8 mouse cellular contexts compared by ENCODE assay signal in the genomic region with DNA sequence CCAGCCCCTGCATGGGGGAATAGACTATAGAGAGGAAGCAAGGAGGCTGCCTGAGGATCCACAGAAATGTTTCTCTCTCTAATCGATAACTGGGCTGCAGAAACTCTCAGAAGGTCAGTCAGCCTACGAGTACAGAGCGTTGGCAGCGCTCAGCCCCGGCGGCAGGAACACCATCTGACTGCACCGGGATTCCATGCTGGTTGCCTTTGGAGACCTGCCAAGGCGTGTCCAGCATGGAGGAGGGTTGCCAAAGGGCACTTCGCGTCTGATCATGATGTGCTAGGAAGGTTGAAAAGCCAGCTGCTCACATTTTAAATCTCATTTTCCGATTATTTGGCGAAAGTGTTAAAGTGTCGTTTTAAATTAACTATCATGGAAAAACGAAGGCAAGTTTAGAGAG. TPM values are rescaled to one million over a fixed set of nuclear protein-coding genes. Genes with fewer than 3 reads are reported as not detected.
DNase-seq lines count a peak whose midpoint lies in the region; ATAC-seq and TF ChIP-seq lines count a peak whose summit lies in the region.

No protein-coding gene starts in this region.

- H3K27ac ChIP-seq in layer of hippocampus, adult 2 months = peak overlapping the region; percentile 15; the same call in 1 of the 2 replicates

- peak; percentile 14 for DNase-seq in lung, adult 18-20 months
- DNase-seq in lung, postnatal 25 days (ENCODE audit: low spot score) = no peak
- DNase-seq in cerebellum, adult 11 months = peak; percentile 92
- peak; percentile 67 for DNase-seq in gastrocnemius, postnatal 25 days
- DNase-seq in layer of hippocampus, adult 2 months (ENCODE audit: low spot score in 2 of 2) = peak; percentile 37 to 61
- DNase-seq in spleen, adult 18-20 months = no peak

- TF ChIP-seq CTCF in layer of hippocampus, adult 2 months (conservative IDR thresholded peaks at IDR 0.05) = no peak

- H3K4me3 ChIP-seq in layer of hippocampus, adult 2 months = peak overlapping the region; percentile 33

- no peak for ATAC-seq in megakaryocyte, adult 5-6 weeks (ENCODE audit: poor library complexity, severe bottlenecking)
- no peak for ATAC-seq in monocyte, adult 5-6 weeks (replicated peaks; ENCODE audit: insufficient number of reproducible peaks, low FRiP score, low TSS enrichment, poor library complexity, severe bottlenecking)

RNA-seq across cellular contexts. Expression of a gene that starts 49.9 kb away (rescaled TPM):
- total RNA-seq in gastrocnemius, postnatal 25 days (2021) = under 1 TPM; 0.67 to 0.77 TPM
- total RNA-seq in layer of hippocampus, adult 2 months (2021) = 1 to 10 TPM; 7.5 to 8.3 TPM
- 1.2 and 1.7 TPM in 2 replicates for total RNA-seq in megakaryocyte, adult 5-6 weeks (2015)
- total RNA-seq in megakaryocyte, adult 5-6 weeks (2017) = 0.81 and 1.4 TPM in 2 replicates
- total RNA-seq in monocyte, adult 5-6 weeks (2017) = 165 to 355 TPM (median 352 TPM) in 3 replicates

Comparison
In these comparisons a context has a peak if more than half of its experiments do, and no peak if none do; other contexts are left out.
1. DNase-seq: peak in lung, adult 18-20 months (2 of 2), cerebellum, adult 11 months (single experiment), gastrocnemius, postnatal 25 days (single experiment) and layer of hippocampus, adult 2 months (2 of 2); none in lung, postnatal 25 days (single experiment) and spleen, adult 18-20 months (0 of 2).
2. RNA of a gene that starts 49.9 kb away (total RNA-seq): 165 to 355 TPM in monocyte, adult 5-6 weeks; 7.5 to 8.3 TPM in layer of hippocampus, adult 2 months, 0.81 to 1.7 TPM in megakaryocyte, adult 5-6 weeks and 0.67 to 0.77 TPM in gastrocnemius, postnatal 25 days; every median in the first group is over 10 times any median in the second.